Mouse (Mus musculus) midbrain, embryonic 16.5 days (tissue): ENCODE measurements around the gene Mettl23. TPM values are rescaled to one million over a fixed set of nuclear protein-coding genes. Genes with fewer than 3 reads are reported as not detected.

Experiments
- ATAC-seq: fragments of 200-750 bp; cut with Nextera tagmentation; 2 replicates; pipeline ENCODE4 v1.8.0; 2017; ENCODE audit warnings: moderate TSS enrichment
- H3K27ac ChIP-seq: fragments of 300-500 bp; sonication (generic); 2 replicates; pipeline ENCODE4 v1.5.1; 2014; ENCODE audit warnings: mild to moderate bottlenecking, low read length, mixed read lengths
- H3K27me3 ChIP-seq: fragments of 300-500 bp; sonication (generic); 2 replicates; pipeline ENCODE4 v1.6.1; 2014; ENCODE audit warnings: low read depth, low read length, mixed read lengths; ENCODE audit not compliant: control insufficient read depth, insufficient read depth
- H3K36me3 ChIP-seq: fragments of 300-500 bp; sonication (generic); 2 replicates; pipeline ENCODE4 v1.6.1; 2014; ENCODE audit warnings: mild to moderate bottlenecking, low read length, moderate library complexity, mixed read lengths; ENCODE audit not compliant: control insufficient read depth, insufficient read depth
- H3K4me1 ChIP-seq: fragments of 300-500 bp; sonication (generic); 2 replicates; pipeline ENCODE4 v1.6.1; 2014; ENCODE audit warnings: mild to moderate bottlenecking, low read length, mixed read lengths; ENCODE audit not compliant: control insufficient read depth, insufficient read depth
- H3K4me2 ChIP-seq: fragments of 300-500 bp; sonication (generic); 2 replicates; pipeline ENCODE4 v1.6.1; 2014; ENCODE audit warnings: mild to moderate bottlenecking, low read length, mixed read lengths
- H3K4me3 ChIP-seq: fragments of 300-500 bp; sonication (generic); 2 replicates; pipeline ENCODE4 v1.5.1; 2014; ENCODE audit warnings: low read depth, mild to moderate bottlenecking, low read length, moderate library complexity, mixed read lengths
- H3K9ac ChIP-seq: fragments of 300-500 bp; sonication (generic); 2 replicates; pipeline ENCODE4 v1.6.1; 2014; ENCODE audit warnings: low read depth, low read length, mixed read lengths
- H3K9me3 ChIP-seq: fragments of 300-500 bp; sonication (generic); replicated peaks from 2 replicates; pipeline ENCODE4 v1.6.1; 2014; ENCODE audit warnings: mild to moderate bottlenecking, low read length, mixed read lengths; ENCODE audit not compliant: control insufficient read depth, poor library complexity, severe bottlenecking
- WGBS: fragments of 180-500 bp; shearing (Covaris S2); extraction: QIAGEN DNeasy Blood & Tissue Kit; methylation state at CpG from one replicate; pipeline ENCODE4 v1.1.7; 2014; 5-methylcytosine and 5-hydroxymethylcytosine counted together
- polyA plus RNA-seq: library from polyadenylated mRNA; unstranded; fragments of >200 nt; fragmentation: Nextera tagmentation; extraction: Ambion mirVana; gene quantifications from 2 replicates; pipeline ENCODE4 v1.2.1, GENCODE M21; 2015

The Mettl23 gene
- polyA plus RNA-seq, 1 experiment from 2014 or later, result 67.4 TPM

- Histone ChIP-seq H3K4me2 (0 out of 2 replicates have a peak overlapping the region, but pooled peaks have one; percentile 26), H3K27me3 (no peaks in the 10 kb centered on the region), H3K9me3 (no peaks in the 10 kb centered on the region), H3K36me3 (0 out of 2 replicates have a peak, but pooled peaks cover 3% of the 10 kb centered on the region), H3K27ac (no peak overlapping the region), H3K4me1 (peaks cover 26% of the 10 kb centered on the region), H3K4me3 (no peak overlapping the region), H3K9ac (no peak overlapping the region)
- 59% methylated on average over 4 of the region's 4 CpGs for WGBS
- no peak for ATAC-seq
These were observed 7.0 kb downstream of the Mettl23 start for GRCm38 (mm10) chr11:116850085-116850484.

DNA sequence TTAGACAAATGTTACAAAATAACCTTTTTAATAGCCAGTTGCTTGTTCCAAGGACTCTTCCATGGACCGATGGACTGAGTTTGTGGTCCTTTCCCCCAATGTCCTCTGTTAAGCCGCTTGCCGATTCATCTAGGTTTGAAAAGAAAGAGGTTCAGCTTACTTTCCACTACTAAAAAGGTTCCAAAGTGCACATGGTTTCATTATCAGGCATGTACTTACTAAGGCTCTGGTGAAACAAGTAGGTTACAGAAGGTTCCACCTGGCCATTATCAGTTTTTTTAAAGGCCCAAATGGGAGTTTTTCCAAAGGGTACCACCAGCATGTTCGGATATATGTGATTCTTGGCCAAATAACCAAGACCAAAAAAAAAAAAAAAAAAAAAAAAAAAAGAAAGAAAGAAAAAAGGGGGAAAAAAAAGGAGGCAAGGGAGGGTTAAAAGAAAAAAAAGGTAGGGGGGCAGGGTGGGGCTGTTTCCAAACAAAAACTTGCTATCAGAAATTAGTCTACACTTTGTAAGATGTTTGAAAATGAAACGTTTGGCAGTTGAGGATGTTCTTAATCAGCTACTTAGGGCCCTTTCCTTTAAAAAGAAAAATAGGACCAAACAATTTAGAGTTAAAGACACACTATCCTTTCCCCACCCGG lies 7.9 kb downstream of the Mettl23 start:
- 0 out of 2 replicates have a peak overlapping the region, but pooled peaks have one; percentile 3 for H3K9ac ChIP-seq
- H3K4me1 ChIP-seq, result peaks cover 32% of the 10 kb centered on the region
- H3K4me2 ChIP-seq, result peak overlapping the region; percentile 74
- no peaks in the 10 kb centered on the region for H3K9me3 ChIP-seq
- 27% methylated on average over 6 of the region's 6 CpGs for WGBS
- H3K27me3 ChIP-seq, result no peaks in the 10 kb centered on the region
- no peak for ATAC-seq
- H3K36me3 ChIP-seq, result 0 out of 2 replicates have a peak, but pooled peaks cover 3% of the 10 kb centered on the region
- no peak overlapping the region for H3K27ac ChIP-seq
- H3K4me3 ChIP-seq, result peak overlapping the region; percentile 93

DNA sequence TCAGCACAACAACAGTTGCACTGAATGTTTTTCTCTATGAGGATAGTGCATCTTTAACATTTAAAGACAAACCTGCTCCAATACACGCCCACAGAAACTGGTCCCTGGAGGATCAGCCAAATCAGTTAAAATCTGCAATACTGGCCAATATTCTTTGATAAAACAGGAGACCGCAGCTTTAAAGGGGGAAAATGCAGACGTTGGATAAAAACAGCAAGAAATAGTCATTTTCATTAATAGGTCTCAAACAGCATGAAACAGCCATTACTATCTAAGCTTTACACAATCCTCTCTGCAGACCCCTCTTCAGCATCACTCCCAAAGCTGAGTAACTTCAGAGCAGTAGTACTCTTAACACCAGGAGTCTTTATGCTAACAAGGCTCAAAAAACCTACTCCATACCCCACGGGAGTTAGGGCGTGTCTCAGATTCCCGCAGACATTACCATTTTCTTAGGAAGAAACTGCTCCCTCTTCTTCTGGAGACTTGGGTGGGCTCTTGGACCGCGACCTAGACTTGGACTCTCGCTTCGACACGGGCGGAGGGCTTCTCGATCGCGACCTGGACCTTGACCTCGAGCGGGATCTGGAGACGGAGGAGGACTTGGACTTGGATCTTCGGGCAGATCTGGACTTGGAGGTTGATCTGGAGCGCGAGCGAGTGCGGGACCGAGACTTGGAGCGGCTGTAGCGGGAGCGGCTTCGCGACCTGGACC lies 8.7 kb downstream of the Mettl23 start:
- Histone ChIP-seq H3K4me2 (peak overlapping the region; percentile 74), H3K4me3 (peak overlapping the region; percentile 93), H3K9me3 (no peaks in the 10 kb centered on the region), H3K27me3 (no peaks in the 10 kb centered on the region), H3K4me1 (peaks cover 35% of the 10 kb centered on the region), H3K27ac (peak overlapping the region; percentile 99), H3K9ac (peak overlapping the region; percentile 97), H3K36me3 (0 out of 2 replicates have a peak, but pooled peaks cover 3% of the 10 kb centered on the region)
- under 1% methylated on average over 29 of the region's 29 CpGs for WGBS
- ATAC-seq, result no peak

GRCm38 (mm10) chr11:116852291-116852890 lies 9.3 kb downstream of the Mettl23 start, which contains the start of gene Mfsd11:
Mfsd11 (plus strand) TSS chr11:116852440.
- peak; percentile 44 for ATAC-seq
- H3K4me2 ChIP-seq, result peak within 1 kb of the TSS; percentile 79
- H3K36me3 ChIP-seq, result peaks cover 1% of the 10 kb centered on the region; the same call in 1 of the 2 replicates
- peaks cover 35% of the 10 kb centered on the region for H3K4me1 ChIP-seq
- H3K4me3 ChIP-seq, result peak within 1 kb of the TSS; percentile 93
- H3K9ac ChIP-seq, result peak within 1 kb of the TSS; percentile 97
- peak within 1 kb of the TSS; percentile 99 for H3K27ac ChIP-seq
- H3K9me3 ChIP-seq, result no peaks in the 10 kb centered on the region
- WGBS, result under 1% methylated on average over 66 of the region's 91 CpGs
- no peaks in the 10 kb centered on the region for H3K27me3 ChIP-seq

DNA sequence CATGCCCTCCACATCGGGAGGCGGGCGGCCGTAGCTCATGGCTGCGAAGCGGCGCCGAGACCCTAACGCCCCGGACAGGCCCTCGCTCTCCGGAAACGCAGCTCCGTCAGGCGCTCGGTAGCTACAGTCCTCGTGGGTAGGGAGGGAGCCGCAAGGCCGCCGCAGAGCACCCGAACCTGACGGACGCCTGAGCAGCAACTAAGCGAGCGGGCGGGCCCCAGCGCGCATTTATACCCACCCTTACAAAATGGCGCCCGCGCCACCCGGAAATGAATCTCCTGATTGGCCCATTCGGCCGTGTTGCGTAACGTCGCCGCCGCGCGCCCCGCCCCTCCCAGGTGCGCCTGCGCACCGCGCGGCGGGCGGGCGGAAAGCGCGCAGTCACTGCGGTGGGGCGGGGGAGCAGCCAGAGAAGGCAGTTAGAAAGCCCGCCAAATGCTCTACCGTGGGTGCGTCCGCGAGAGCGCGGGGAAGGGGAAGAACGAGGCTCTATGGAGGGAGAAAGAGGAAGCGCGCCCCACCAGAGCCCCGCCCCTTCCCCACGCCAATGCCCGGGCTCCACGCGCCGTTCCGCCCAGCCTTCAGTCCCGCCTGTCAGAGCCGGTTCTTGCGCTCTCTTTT lies 9.9 kb downstream of the Mettl23 start, which contains the start of gene Srsf2:
TSS of gene Srsf2 (minus strand) at position 204 of the 621 bp plus-strand sequence.
- peak within 1 kb of the TSS; percentile 93 for H3K4me3 ChIP-seq
- H3K27me3 ChIP-seq, result no peaks in the 10 kb centered on the region
- H3K9me3 ChIP-seq, result no peaks in the 10 kb centered on the region
- H3K9ac ChIP-seq, result peak within 1 kb of the TSS; percentile 97
- WGBS, result under 1% methylated on average over 69 of the region's 74 CpGs
- H3K36me3 ChIP-seq, result peaks cover 2% of the 10 kb centered on the region; the same call in 1 of the 2 replicates
- peak within 1 kb of the TSS; percentile 79 for H3K4me2 ChIP-seq
- H3K27ac ChIP-seq, result peak within 1 kb of the TSS; percentile 99
- peaks cover 35% of the 10 kb centered on the region for H3K4me1 ChIP-seq
- peak; percentile 88 for ATAC-seq

- Histone ChIP-seq H3K4me1 (peaks cover 35% of the 10 kb centered on the region), H3K4me2 (peak overlapping the region; percentile 79), H3K9ac (peak overlapping the region; percentile 97), H3K9me3 (no peaks in the 10 kb centered on the region), H3K36me3 (peaks cover 4% of the 10 kb centered on the region; the same call in 1 of the 2 replicates), H3K27ac (peak overlapping the region; percentile 99), H3K27me3 (no peaks in the 10 kb centered on the region), H3K4me3 (peak overlapping the region; percentile 93)
- peak; percentile 93 for ATAC-seq
- under 1% methylated on average over 36 of the region's 36 CpGs for whole genome bisulfite sequencing
These were observed 10.4 kb downstream of the Mettl23 start for GRCm38 (mm10) chr11:116853512-116853928.

GRCm38 (mm10) chr11:116854279-116854678 lies 11.2 kb downstream of the Mettl23 start:
- peak overlapping the region; percentile 93 for H3K4me3 ChIP-seq
- peak overlapping the region; percentile 79 for H3K4me2 ChIP-seq
- 50% methylated on average over 10 of the region's 10 CpGs for WGBS
- H3K4me1 ChIP-seq, result peaks cover 35% of the 10 kb centered on the region
- H3K27me3 ChIP-seq, result no peaks in the 10 kb centered on the region
- ATAC-seq, result no peak
- H3K9me3 ChIP-seq, result no peaks in the 10 kb centered on the region
- peak overlapping the region; percentile 99 for H3K27ac ChIP-seq
- peak overlapping the region; percentile 97 for H3K9ac ChIP-seq
- H3K36me3 ChIP-seq, result peaks cover 8% of the 10 kb centered on the region

DNA sequence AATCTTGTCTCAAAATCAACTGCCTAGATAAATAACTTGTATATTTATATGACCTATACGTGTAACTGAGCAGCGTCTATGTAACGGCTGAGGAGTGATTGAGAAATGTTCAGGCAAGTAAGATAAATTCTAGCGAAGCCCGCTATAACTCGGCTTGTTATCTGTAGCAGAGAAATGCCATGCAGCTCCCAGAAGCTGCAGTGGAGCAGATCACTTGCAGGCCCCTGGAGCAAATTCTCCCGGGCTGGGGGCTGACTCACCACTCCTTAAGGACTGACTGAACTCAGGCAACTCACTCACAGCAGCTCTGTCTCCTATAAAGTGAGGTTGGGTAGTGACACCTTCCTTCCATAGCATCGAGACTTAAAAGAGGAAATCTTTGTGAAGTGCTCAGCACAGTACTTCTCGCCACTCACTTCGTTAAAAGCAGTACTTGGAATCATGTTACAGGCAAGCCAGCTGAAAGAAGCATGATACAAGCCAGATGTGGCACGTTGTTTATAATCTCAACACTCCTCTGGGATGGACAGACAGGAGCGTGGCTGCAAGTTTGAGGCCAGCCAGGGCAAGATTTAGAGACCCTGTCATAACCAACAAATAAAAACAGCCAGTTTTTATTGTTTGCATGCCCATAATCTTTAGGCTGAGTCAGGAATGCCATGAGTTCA lies 14.2 kb downstream of the Mettl23 start:
- Histone ChIP-seq H3K4me1 (peaks cover 20% of the 10 kb centered on the region), H3K9ac (no peak overlapping the region), H3K27me3 (no peaks in the 10 kb centered on the region), H3K4me2 (no peak overlapping the region), H3K27ac (no peak overlapping the region), H3K4me3 (no peak overlapping the region), H3K9me3 (no peaks in the 10 kb centered on the region), H3K36me3 (peaks cover 12% of the 10 kb centered on the region)
- WGBS, result 92% methylated on average over 12 of the region's 12 CpGs
- no peak for ATAC-seq
